9 mouse cellular contexts compared by ENCODE assay signal in genomic region chr7:24949958-24950623, GRCm38 (mm10). TPM values are rescaled to one million over a fixed set of nuclear protein-coding genes. Genes with fewer than 3 reads are reported as not detected.
DNase-seq lines count a peak whose midpoint lies in the region; ATAC-seq and TF ChIP-seq lines count a peak whose summit lies in the region.
"Had no signal": no experiment of that assay in that cellular context is flagged by ENCODE, and none has a peak within 500 bp of the region (broad histone marks: within the 10 kb centered on the region; RNA-seq: fewer than 3 reads in every experiment).

No protein-coding gene starts in this region.

- no peak for ATAC-seq in cerebellum, adult (ENCODE audit: insufficient number of reproducible peaks, low FRiP score, low TSS enrichment)
- ATAC-seq in forebrain, embryonic 13.5 days = peak; percentile 23; the same call in 1 of the 2 replicates

- H3K4me1 ChIP-seq in forebrain, embryonic 13.5 days = peaks cover 36% of the 10 kb centered on the region
- H3K4me1 ChIP-seq in hindbrain, embryonic 10.5 days (replicated peaks) = peaks cover 78% of the 10 kb centered on the region
- peaks cover 82% of the 10 kb centered on the region for H3K4me1 ChIP-seq in midbrain, embryonic 10.5 days

- H3K9me3 ChIP-seq in forebrain, embryonic 13.5 days (replicated peaks) = no peaks in the 10 kb centered on the region
- no peaks in the 10 kb centered on the region for H3K9me3 ChIP-seq in hindbrain, embryonic 10.5 days
- H3K9me3 ChIP-seq in midbrain, embryonic 10.5 days (replicated peaks) = no peaks in the 10 kb centered on the region
- H3K9me3 ChIP-seq: limb, embryonic 15.5 days had no signal

- no peak overlapping the region for H3K9ac ChIP-seq in forebrain, embryonic 13.5 days
- H3K9ac ChIP-seq: limb, embryonic 15.5 days had no signal

- H3K4me2 ChIP-seq in forebrain, embryonic 13.5 days = no peak overlapping the region
- H3K4me2 ChIP-seq: limb, embryonic 15.5 days had no signal

- peaks cover 100% of the 10 kb centered on the region for H3K27me3 ChIP-seq in forebrain, embryonic 13.5 days
- peaks cover 100% of the 10 kb centered on the region for H3K27me3 ChIP-seq in hindbrain, embryonic 10.5 days (ENCODE audit: insufficient read depth, poor library complexity, severe bottlenecking)
- peaks cover 100% of the 10 kb centered on the region for H3K27me3 ChIP-seq in midbrain, embryonic 10.5 days (ENCODE audit: low read depth, poor library complexity, severe bottlenecking)

- 1% methylated on average over 8 of the region's 8 CpGs for WGBS in forebrain, embryonic 13.5 days
- WGBS in hindbrain, embryonic 10.5 days = under 1% methylated on average over 8 of the region's 8 CpGs
- WGBS in midbrain, embryonic 10.5 days = 0% methylated on average over 8 of the region's 8 CpGs

- no peak for TF ChIP-seq POLR2A in brain, embryonic 14.5 days (IDR thresholded peaks at IDR 0.05; ENCODE audit: borderline replicate concordance, extremely low read depth, insufficient read depth, insufficient read length, poor library complexity, severe bottlenecking)

- intact Hi-C loops in left cerebral cortex, adult 2 months (cut with DNase I) = no loop called here

- H3K36me3 ChIP-seq in forebrain, embryonic 13.5 days (ENCODE audit: poor library complexity, severe bottlenecking) = no peaks in the 10 kb centered on the region
- H3K36me3 ChIP-seq in hindbrain, embryonic 10.5 days = no peaks in the 10 kb centered on the region
- no peaks in the 10 kb centered on the region for H3K36me3 ChIP-seq in midbrain, embryonic 10.5 days
- H3K36me3 ChIP-seq: limb, embryonic 15.5 days had no signal

- TF ChIP-seq CTCF in brain, embryonic 14.5 days (IDR thresholded peaks at IDR 0.05; ENCODE audit: borderline replicate concordance, extremely low read depth, insufficient read depth, insufficient read length) = peak; percentile 91
- TF ChIP-seq CTCF in left cerebral cortex, adult 2 months (IDR thresholded peaks at IDR 0.05) = peak; percentile 78

- no peak overlapping the region for H3K27ac ChIP-seq in forebrain, embryonic 13.5 days
- H3K27ac ChIP-seq in hindbrain, embryonic 10.5 days = peak overlapping the region; percentile 46; the same call in 1 of the 2 replicates
- H3K27ac ChIP-seq in left cerebral cortex, adult 2 months = no peak overlapping the region
- peak overlapping the region; percentile 63 for H3K27ac ChIP-seq in midbrain, embryonic 10.5 days (replicated peaks)
- H3K27ac ChIP-seq: limb, embryonic 15.5 days had no signal

- DNase-seq in cerebellum, adult 11 months = peak; percentile 41
- DNase-seq in brain, embryonic 14.5 days (ENCODE audit: low read depth) = peak; percentile 75
- peak; percentile 89 for DNase-seq in hindbrain, embryonic 10.5 days (ENCODE audit: low spot score)
- peak in 1 of 2 experiments; percentile 73 for DNase-seq in left cerebral cortex, adult 2 months (ENCODE audit: extremely low spot score in 1 of 2, low spot score in 2 of 2)
- peak; percentile 88 for DNase-seq in midbrain, embryonic 10.5 days (ENCODE audit: low spot score)
- DNase-seq in spleen, postnatal 10 days (ENCODE audit: low spot score in 2 of 2) = peak; percentile 69 to 86

- H3K4me3 ChIP-seq in forebrain, embryonic 13.5 days = no peak overlapping the region
- no peak overlapping the region for H3K4me3 ChIP-seq in hindbrain, embryonic 10.5 days
- no peak overlapping the region for H3K4me3 ChIP-seq in left cerebral cortex, adult 2 months
- peak overlapping the region; percentile 36; the same call in 1 of the 2 replicates for H3K4me3 ChIP-seq in midbrain, embryonic 10.5 days
- H3K4me3 ChIP-seq: limb, embryonic 15.5 days had no signal

RNA-seq across cellular contexts. Expression of gene Gm4881, which starts 5.8 kb away (rescaled TPM):
- polyA plus RNA-seq in brain, embryonic 14.5 days (2012; rRNA removed) = 5.9 and 11.2 TPM in 2 replicates
- 0.43 and 1.0 TPM in 2 replicates for polyA plus RNA-seq in forebrain, embryonic 13.5 days (2015; fragmentation: Nextera tagmentation; extraction: Ambion mirVana)
- polyA plus RNA-seq in hindbrain, embryonic 10.5 days (2016; fragmentation: Nextera tagmentation; extraction: Ambion mirVana) = 0.42 and 2.7 TPM in 2 replicates
- total RNA-seq in left cerebral cortex, adult 2 months (2021) = not detected
- polyA plus RNA-seq in midbrain, embryonic 10.5 days (2016; fragmentation: Nextera tagmentation; extraction: Ambion mirVana) = 0.63 and 0.81 TPM in 2 replicates
- polyA plus RNA-seq: limb, embryonic 15.5 days had no signal

RNA-seq across cellular contexts. Expression of gene Rabac1, which starts 22.5 kb away (rescaled TPM):
- polyA plus RNA-seq in brain, embryonic 14.5 days (2012; rRNA removed) = 244 and 306 TPM in 2 replicates
- 128 and 138 TPM in 2 replicates for polyA plus RNA-seq in forebrain, embryonic 13.5 days (2015; fragmentation: Nextera tagmentation; extraction: Ambion mirVana)
- 98.4 and 126 TPM in 2 replicates for polyA plus RNA-seq in hindbrain, embryonic 10.5 days (2016; fragmentation: Nextera tagmentation; extraction: Ambion mirVana)
- 100 to 1,000 TPM; 287 TPM for total RNA-seq in left cerebral cortex, adult 2 months (2021)
- 89.0 and 109 TPM in 2 replicates for polyA plus RNA-seq in midbrain, embryonic 10.5 days (2016; fragmentation: Nextera tagmentation; extraction: Ambion mirVana)

RNA-seq across cellular contexts. Expression of gene Arhgef1, which starts 47.4 kb away (rescaled TPM):
- 196 and 264 TPM in 2 replicates for polyA plus RNA-seq in brain, embryonic 14.5 days (2012; rRNA removed)
- polyA plus RNA-seq in forebrain, embryonic 13.5 days (2015; fragmentation: Nextera tagmentation; extraction: Ambion mirVana) = 54.2 and 54.9 TPM in 2 replicates
- 72.4 and 76.0 TPM in 2 replicates for polyA plus RNA-seq in hindbrain, embryonic 10.5 days (2016; fragmentation: Nextera tagmentation; extraction: Ambion mirVana)
- total RNA-seq in left cerebral cortex, adult 2 months (2021) = 10 to 100 TPM; 75.1 to 86.6 TPM
- 60.4 and 62.5 TPM in 2 replicates for polyA plus RNA-seq in midbrain, embryonic 10.5 days (2016; fragmentation: Nextera tagmentation; extraction: Ambion mirVana)

RNA-seq across cellular contexts. Expression of gene Cd79a, which starts 52.9 kb away (rescaled TPM):
- 0.31 and 0.67 TPM in 2 replicates for polyA plus RNA-seq in brain, embryonic 14.5 days (2012; rRNA removed)
- polyA plus RNA-seq in forebrain, embryonic 13.5 days (2015; fragmentation: Nextera tagmentation; extraction: Ambion mirVana) = 0.18 TPM in 1 of 2 replicates, not detected in the other
- 0.13 and 0.29 TPM in 2 replicates for polyA plus RNA-seq in hindbrain, embryonic 10.5 days (2016; fragmentation: Nextera tagmentation; extraction: Ambion mirVana)
- under 1 TPM; 0.37 to 0.38 TPM for total RNA-seq in left cerebral cortex, adult 2 months (2021)
- 0.15 and 0.23 TPM in 2 replicates for polyA plus RNA-seq in midbrain, embryonic 10.5 days (2016; fragmentation: Nextera tagmentation; extraction: Ambion mirVana)

RNA-seq across cellular contexts. Expression of gene Atp1a3, which starts 55.7 kb away (rescaled TPM):
- 160 and 331 TPM in 2 replicates for polyA plus RNA-seq in brain, embryonic 14.5 days (2012; rRNA removed)
- polyA plus RNA-seq in forebrain, embryonic 13.5 days (2015; fragmentation: Nextera tagmentation; extraction: Ambion mirVana) = 95.0 and 107 TPM in 2 replicates
- polyA plus RNA-seq in hindbrain, embryonic 10.5 days (2016; fragmentation: Nextera tagmentation; extraction: Ambion mirVana) = 11.8 and 45.9 TPM in 2 replicates
- total RNA-seq in left cerebral cortex, adult 2 months (2021) = 1,000 to 10,000 TPM; 1,970 to 2,141 TPM
- 11.1 and 27.0 TPM in 2 replicates for polyA plus RNA-seq in midbrain, embryonic 10.5 days (2016; fragmentation: Nextera tagmentation; extraction: Ambion mirVana)

Comparison
In these comparisons a context has a peak if more than half of its experiments do, and no peak if none do; other contexts are left out.
1. H3K27ac ChIP-seq: peak in hindbrain, embryonic 10.5 days (single experiment) and midbrain, embryonic 10.5 days (single experiment); none in forebrain, embryonic 13.5 days (single experiment) and left cerebral cortex, adult 2 months (single experiment).